Comparison of ENCODE assay signal across 15 mouse cellular contexts in the genomic region with DNA sequence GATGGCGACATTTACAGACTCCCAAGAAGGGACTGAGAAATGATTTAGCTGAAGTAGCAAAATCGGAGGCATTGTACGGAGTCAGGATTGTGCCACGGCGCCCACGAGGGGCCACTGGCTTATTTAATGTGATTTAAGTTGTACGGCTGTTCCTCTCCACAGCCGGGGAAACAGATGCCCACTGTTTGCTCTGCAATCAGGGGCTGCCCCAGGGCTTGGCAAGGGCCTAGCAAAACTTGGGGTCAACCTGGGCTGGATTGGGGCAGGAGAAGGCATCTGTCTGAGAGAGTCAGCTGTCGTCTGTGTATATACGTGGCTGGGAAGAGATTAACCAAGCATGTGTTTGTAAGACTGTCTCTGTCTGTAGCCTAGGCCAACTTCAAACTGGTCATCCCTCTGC.
DNase-seq lines count a peak whose midpoint lies in the region; ATAC-seq lines count a peak whose summit lies in the region.
"Had no signal": no experiment of that assay in that cellular context is flagged by ENCODE, and none has a peak within 500 bp of the region (broad histone marks: within the 10 kb centered on the region; RNA-seq: fewer than 3 reads in every experiment).

No protein-coding gene starts in this region.

- no peak for ATAC-seq in kidney, embryonic 16.5 days (ENCODE audit: low FRiP score, low TSS enrichment)
- ATAC-seq in embryonic facial prominence, embryonic 14.5 days (ENCODE audit: low read depth), result no peak; the same call in 1 of the 2 replicates
- ATAC-seq in limb, embryonic 11.5 days (ENCODE audit: insufficient number of reproducible peaks, low FRiP score, low TSS enrichment, low read depth), result peak; percentile 27
- peak; percentile 52; the same call in 1 of the 2 replicates for ATAC-seq in neural tube, embryonic 12.5 days (ENCODE audit: low FRiP score, low read depth)
- ATAC-seq: liver, postnatal 0 days had no signal

- H3K4me1 ChIP-seq in kidney, embryonic 16.5 days (ENCODE audit: insufficient read depth, low read length), result peaks cover 25% of the 10 kb centered on the region
- peaks cover 24% of the 10 kb centered on the region for H3K4me1 ChIP-seq in embryonic facial prominence, embryonic 14.5 days (ENCODE audit: control insufficient read depth, insufficient read depth, low read length)
- H3K4me1 ChIP-seq in limb, embryonic 11.5 days (ENCODE audit: control insufficient read depth, insufficient read depth, low read length), result peaks cover 19% of the 10 kb centered on the region
- H3K4me1 ChIP-seq in neural tube, embryonic 12.5 days, result peaks cover 50% of the 10 kb centered on the region
- H3K4me1 ChIP-seq: stomach, embryonic 15.5 days had no signal

- no peaks in the 10 kb centered on the region for H3K36me3 ChIP-seq in kidney, embryonic 16.5 days (ENCODE audit: insufficient read depth, low read length)
- no peaks in the 10 kb centered on the region for H3K36me3 ChIP-seq in embryonic facial prominence, embryonic 14.5 days (ENCODE audit: control insufficient read depth, insufficient read depth, low read length)
- H3K36me3 ChIP-seq in limb, embryonic 11.5 days (ENCODE audit: control insufficient read depth, insufficient read depth, low read length), result no peaks in the 10 kb centered on the region
- H3K36me3 ChIP-seq in neural tube, embryonic 12.5 days, result no peaks in the 10 kb centered on the region
- H3K36me3 ChIP-seq: embryonic facial prominence, embryonic 15.5 days; heart, embryonic 15.5 days; stomach, embryonic 15.5 days had no signal

- no peak for DNase-seq in kidney, adult 8-10 months
- DNase-seq in embryonic facial prominence, embryonic 14.5 days (ENCODE audit: low spot score), result peak; percentile 65
- peak; percentile 48 for DNase-seq in limb, embryonic 11.5 days (ENCODE audit: low spot score)
- DNase-seq in lung, postnatal 14 days, result no peak
- DNase-seq in c-Kit-positive CD71-positive TER-119-positive erythroid progenitor cells, embryonic 14.5 days (ENCODE audit: low spot score), result no peak
- DNase-seq: adrenal gland, postnatal 25 days; cerebellum, adult 11-12 months; gastrocnemius, adult 2 months; liver, postnatal 0 days had no signal

- H3K27ac ChIP-seq in kidney, embryonic 16.5 days (ENCODE audit: low read length), result no peak overlapping the region
- 0 out of 2 replicates have a peak overlapping the region, but pooled peaks have one; percentile 28 for H3K27ac ChIP-seq in embryonic facial prominence, embryonic 14.5 days (replicated peaks; ENCODE audit: low read depth, low read length)
- H3K27ac ChIP-seq in limb, embryonic 11.5 days (replicated peaks; ENCODE audit: low read depth, low read length), result peak overlapping the region; percentile 42; the same call in 1 of the 2 replicates
- H3K27ac ChIP-seq in neural tube, embryonic 12.5 days, result no peak overlapping the region
- H3K27ac ChIP-seq: embryonic facial prominence, embryonic 15.5 days; gastrocnemius, adult 2 months; heart, embryonic 15.5 days; kidney, postnatal 0 days; stomach, embryonic 15.5 days had no signal

- 33% methylated on average over 10 of the region's 10 CpGs for WGBS in kidney, embryonic 16.5 days
- 25% methylated on average over 10 of the region's 10 CpGs for WGBS in embryonic facial prominence, embryonic 14.5 days
- WGBS in limb, embryonic 11.5 days, result 25% methylated on average over 10 of the region's 10 CpGs
- WGBS in neural tube, embryonic 12.5 days, result 21% methylated on average over 10 of the region's 10 CpGs

- H3K9me3 ChIP-seq in kidney, embryonic 16.5 days (ENCODE audit: low read length), result no peaks in the 10 kb centered on the region
- H3K9me3 ChIP-seq in embryonic facial prominence, embryonic 14.5 days (ENCODE audit: control insufficient read depth, low read length), result no peaks in the 10 kb centered on the region
- H3K9me3 ChIP-seq in limb, embryonic 11.5 days (ENCODE audit: control insufficient read depth, low read length), result no peaks in the 10 kb centered on the region
- H3K9me3 ChIP-seq in neural tube, embryonic 12.5 days, result no peaks in the 10 kb centered on the region
- H3K9me3 ChIP-seq: embryonic facial prominence, embryonic 15.5 days; heart, embryonic 15.5 days; stomach, embryonic 15.5 days had no signal

- H3K4me3 ChIP-seq in kidney, embryonic 16.5 days (ENCODE audit: low read length), result no peak overlapping the region
- no peak overlapping the region for H3K4me3 ChIP-seq in embryonic facial prominence, embryonic 14.5 days (ENCODE audit: low read depth, low read length)
- H3K4me3 ChIP-seq in limb, embryonic 11.5 days (ENCODE audit: low read depth, low read length), result no peak overlapping the region
- H3K4me3 ChIP-seq in neural tube, embryonic 12.5 days, result no peak overlapping the region
- H3K4me3 ChIP-seq: embryonic facial prominence, embryonic 15.5 days; gastrocnemius, adult 2 months; heart, embryonic 15.5 days; stomach, embryonic 15.5 days had no signal

- no peak overlapping the region for H3K4me2 ChIP-seq in kidney, embryonic 16.5 days (replicated peaks; ENCODE audit: low read depth, low read length)
- H3K4me2 ChIP-seq in embryonic facial prominence, embryonic 14.5 days (ENCODE audit: low read depth, low read length), result no peak overlapping the region
- H3K4me2 ChIP-seq in limb, embryonic 11.5 days (ENCODE audit: low read depth, severe bottlenecking), result no peak overlapping the region
- H3K4me2 ChIP-seq in neural tube, embryonic 12.5 days (replicated peaks), result no peak overlapping the region
- H3K4me2 ChIP-seq: embryonic facial prominence, embryonic 15.5 days; heart, embryonic 15.5 days; stomach, embryonic 15.5 days had no signal

- H3K27me3 ChIP-seq in kidney, embryonic 16.5 days (ENCODE audit: insufficient read depth, low read length), result no peaks in the 10 kb centered on the region
- H3K27me3 ChIP-seq in embryonic facial prominence, embryonic 14.5 days (replicated peaks; ENCODE audit: control insufficient read depth, insufficient read depth, low read length), result no peaks in the 10 kb centered on the region
- H3K27me3 ChIP-seq in limb, embryonic 11.5 days (ENCODE audit: control insufficient read depth, insufficient read depth, low read length), result no peaks in the 10 kb centered on the region
- 0 out of 2 replicates have a peak, but pooled peaks cover 4% of the 10 kb centered on the region for H3K27me3 ChIP-seq in neural tube, embryonic 12.5 days (replicated peaks)
- H3K27me3 ChIP-seq: embryonic facial prominence, embryonic 15.5 days; heart, embryonic 15.5 days; stomach, embryonic 15.5 days had no signal

- H3K9ac ChIP-seq in kidney, embryonic 16.5 days (replicated peaks; ENCODE audit: low read length), result 0 out of 2 replicates have a peak overlapping the region, but pooled peaks have one; percentile 5
- H3K9ac ChIP-seq in embryonic facial prominence, embryonic 14.5 days (ENCODE audit: low read depth, low read length), result 0 out of 2 replicates have a peak overlapping the region, but pooled peaks have one; percentile 5
- H3K9ac ChIP-seq in limb, embryonic 11.5 days (ENCODE audit: low read length), result no peak overlapping the region
- H3K9ac ChIP-seq in neural tube, embryonic 12.5 days, result no peak overlapping the region
- H3K9ac ChIP-seq: embryonic facial prominence, embryonic 15.5 days; heart, embryonic 15.5 days; liver, postnatal 0 days; stomach, embryonic 15.5 days had no signal

Comparison
In these comparisons a context has a peak if more than half of its experiments do, and no peak if none do; other contexts are left out.
1. ATAC-seq: peak in limb, embryonic 11.5 days (single experiment) and neural tube, embryonic 12.5 days (single experiment); none in kidney, embryonic 16.5 days (single experiment) and embryonic facial prominence, embryonic 14.5 days (single experiment).
2. H3K27ac ChIP-seq: peak in embryonic facial prominence, embryonic 14.5 days (single experiment) and limb, embryonic 11.5 days (single experiment); none in kidney, embryonic 16.5 days (single experiment) and neural tube, embryonic 12.5 days (single experiment).
3. H3K9ac ChIP-seq: peak in kidney, embryonic 16.5 days (single experiment) and embryonic facial prominence, embryonic 14.5 days (single experiment); none in limb, embryonic 11.5 days (single experiment) and neural tube, embryonic 12.5 days (single experiment).
4. DNase-seq: peak in embryonic facial prominence, embryonic 14.5 days (single experiment) and limb, embryonic 11.5 days (single experiment); none in kidney, adult 8-10 months (0 of 2), lung, postnatal 14 days (single experiment) and c-Kit-positive CD71-positive TER-119-positive erythroid progenitor cells, embryonic 14.5 days (single experiment).